Mouse (Mus musculus) bone marrow macrophage, adult 2 months (primary cell): ENCODE data around the gene Fibcd1.

Experiments used
- CTCF ChIP-seq: IDR thresholded peaks from 2 replicates; pipeline ENCODE4 v1.5.1; 2012; ENCODE audit warnings: low read depth, mild to moderate bottlenecking, low read length, moderate library complexity
- POLR2A ChIP-seq: IDR thresholded peaks from 2 replicates; pipeline ENCODE4 v1.6.1; 2012; ENCODE audit warnings: mild to moderate bottlenecking, low read depth, low read length, borderline replicate concordance

DNA sequence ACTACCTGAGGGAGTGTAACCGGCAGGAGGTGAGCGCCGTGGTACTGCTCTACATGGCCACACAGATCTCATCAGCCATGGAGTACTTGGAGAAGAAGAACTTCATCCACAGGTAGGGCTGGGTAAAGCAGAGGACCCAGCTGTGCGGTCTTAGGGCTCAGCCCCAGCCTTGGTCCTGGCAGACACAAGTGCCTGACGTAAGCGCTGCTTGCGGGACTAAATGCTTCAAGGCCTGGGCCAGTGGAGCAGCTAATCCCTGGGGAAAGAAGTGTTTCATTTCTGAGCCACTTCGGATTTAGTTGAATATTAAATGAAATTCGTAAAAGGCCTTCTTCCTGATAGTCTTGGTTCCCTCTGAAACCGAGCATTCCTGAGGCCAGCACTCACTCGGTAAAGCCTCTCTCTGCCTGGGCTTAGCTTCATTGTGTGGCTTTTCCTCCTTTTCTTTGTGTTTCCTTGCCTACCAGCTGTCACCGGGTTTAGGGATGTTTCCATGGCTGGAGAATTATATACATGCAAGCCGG lies 55.0 kb downstream of the Fibcd1 start:
- TF ChIP-seq CTCF: no peak
- no peak for TF ChIP-seq POLR2A
